Mouse (Mus musculus): ENCODE measurements around the gene Nfatc2ip. TPM values are rescaled to one million over a fixed set of nuclear protein-coding genes. Genes with fewer than 3 reads are reported as not detected.
"Not testable (repeated sequence)": the region's sequence is repeated elsewhere in the genome, so short reads cannot be mapped to it uniquely, and the experiment has no call there.

Nfatc2ip gene
- total RNA-seq, 2 experiments from 2014 or later, result 7.5 to 10.1 TPM

DNA sequence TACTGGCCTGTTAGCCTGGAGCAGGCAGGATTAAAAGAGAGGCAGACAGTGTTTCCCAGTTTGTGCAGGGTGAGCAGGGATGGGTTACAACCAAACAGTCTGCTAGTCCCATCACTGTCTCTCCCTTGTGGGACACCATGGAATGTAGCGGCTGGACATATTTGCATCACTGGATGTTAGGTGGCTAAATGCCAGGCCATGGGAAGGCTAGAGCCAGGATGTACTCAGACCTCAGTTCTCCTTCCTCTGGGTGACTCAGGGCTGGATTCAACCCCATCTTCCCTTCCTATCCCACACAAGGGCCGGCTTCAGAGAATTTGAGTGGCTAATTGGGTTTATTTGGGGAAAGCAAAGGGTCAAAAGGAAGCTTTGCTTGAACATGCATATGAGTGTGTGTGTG lies 12.1 kb upstream of the Nfatc2ip start:
- no peak for DNase-seq

DNA sequence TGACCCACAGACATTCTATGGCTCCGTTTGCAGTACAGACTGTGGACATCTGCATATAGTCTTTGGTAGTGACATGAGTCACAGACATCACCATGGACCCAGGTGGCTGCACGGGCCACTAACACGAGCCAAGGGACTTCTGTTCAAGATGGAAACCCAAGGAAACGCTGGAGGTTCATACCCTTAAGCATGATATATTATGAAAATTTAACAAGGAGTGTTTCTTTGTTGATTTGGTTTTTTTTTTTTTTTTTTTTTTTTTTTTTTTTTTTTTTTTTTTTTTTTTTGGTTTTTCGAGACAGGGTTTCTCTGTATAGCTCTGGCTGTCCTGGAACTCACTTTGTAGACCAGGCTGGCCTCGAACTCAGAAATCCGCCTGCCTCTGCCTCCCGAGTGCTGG lies 6.0 kb upstream of the Nfatc2ip start:
- not testable (repeated sequence) for DNase-seq

DNA sequence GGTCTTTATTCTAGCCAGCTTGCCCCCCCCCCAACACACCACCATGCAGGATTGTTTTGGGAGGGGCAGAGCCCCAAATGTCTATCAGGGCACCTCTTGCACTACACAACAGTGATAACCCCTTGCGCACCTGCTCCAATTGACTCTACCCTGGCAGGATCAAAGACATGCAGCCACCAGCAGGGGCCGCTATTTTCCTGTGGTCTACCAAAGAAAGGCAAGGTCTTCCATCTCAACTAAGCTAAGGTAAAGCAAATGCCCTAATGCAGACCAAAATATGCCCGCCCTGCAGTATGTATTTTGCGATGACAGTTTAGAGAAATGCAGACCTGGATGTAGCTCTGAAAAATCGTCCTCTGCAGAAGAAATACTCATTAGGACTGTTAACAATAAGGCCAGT lies 3.0 kb upstream of the Nfatc2ip start:
- DNase-seq, result peak; percentile 89

DNA sequence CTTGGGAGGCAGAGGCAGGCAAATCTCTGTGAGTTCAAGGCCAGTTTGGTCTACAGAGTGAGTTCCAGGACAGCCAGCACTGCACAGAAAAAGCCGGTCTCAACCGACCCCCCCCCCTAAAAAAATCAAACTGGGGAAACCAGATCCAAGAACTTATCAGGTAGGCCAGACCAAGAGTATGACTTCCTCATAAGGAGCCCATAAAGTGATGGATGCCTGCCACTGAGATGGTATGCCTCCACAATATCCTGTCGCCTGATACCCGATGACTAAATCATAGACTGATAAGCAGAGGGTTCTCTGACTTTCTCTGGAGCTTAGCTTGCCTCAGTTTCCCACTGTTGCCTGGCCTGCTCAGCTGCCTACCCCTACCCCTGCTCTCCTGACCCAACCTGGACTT lies 1.3 kb upstream of the Nfatc2ip start:
- no peak for DNase-seq

DNA sequence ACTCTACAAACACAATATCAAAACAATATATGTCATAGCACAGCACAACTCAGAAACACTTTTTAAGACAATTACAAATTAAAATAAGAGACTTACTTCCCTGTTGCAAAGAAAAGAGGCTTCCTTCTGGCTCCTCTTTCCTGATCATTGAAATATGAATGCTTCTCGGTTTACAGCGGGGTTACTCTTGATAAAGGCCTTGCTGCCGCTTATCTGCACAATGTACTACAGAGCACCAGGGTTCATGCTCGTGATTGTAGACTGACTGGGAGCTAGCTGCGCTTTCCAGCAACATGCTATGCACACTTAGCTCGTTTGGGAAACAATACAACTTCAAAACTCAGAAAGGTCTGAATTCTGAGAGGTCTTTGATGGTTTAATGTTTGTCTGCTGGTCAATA lies 684 bp upstream of the Nfatc2ip start:
- DNase-seq, result no peak

DNA sequence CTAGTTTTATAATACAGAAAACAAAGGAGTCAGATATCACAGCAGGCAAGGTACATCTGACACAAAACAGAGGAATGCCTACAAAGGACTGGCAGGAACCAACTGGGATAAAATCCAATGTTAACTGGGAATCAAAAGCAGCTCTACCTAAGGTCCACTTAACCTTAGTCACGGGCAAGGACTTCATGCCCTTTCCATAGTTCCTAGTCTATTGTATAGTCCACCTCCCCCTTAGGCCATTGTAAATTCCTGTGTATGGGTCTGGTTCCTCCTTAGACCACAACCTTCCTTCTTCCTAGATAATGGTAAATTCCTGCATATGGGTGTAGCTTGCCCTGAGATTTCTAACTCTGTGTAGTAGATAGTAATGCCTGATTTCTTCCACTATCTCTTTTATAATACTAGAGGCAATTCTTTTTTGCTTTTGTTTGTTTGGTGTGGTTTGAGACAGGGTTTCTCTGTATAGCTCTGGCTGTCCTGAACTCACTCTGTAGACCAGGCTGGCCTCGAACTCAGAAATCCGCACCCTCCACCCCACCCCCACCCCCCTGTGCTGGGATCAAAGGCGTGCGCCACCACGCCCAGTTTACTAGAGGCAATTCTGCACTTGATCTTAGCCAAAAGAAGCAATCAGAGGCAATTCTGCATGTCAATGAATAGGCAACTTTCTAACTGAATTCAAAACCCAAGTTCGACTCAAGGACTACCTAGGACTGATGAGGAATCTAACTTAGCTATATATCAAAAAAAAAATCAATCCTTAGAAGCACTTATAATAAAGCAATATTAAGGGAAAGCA lies 4.3 kb downstream of the Nfatc2ip start:
- DNase-seq, result not testable (repeated sequence)

DNA sequence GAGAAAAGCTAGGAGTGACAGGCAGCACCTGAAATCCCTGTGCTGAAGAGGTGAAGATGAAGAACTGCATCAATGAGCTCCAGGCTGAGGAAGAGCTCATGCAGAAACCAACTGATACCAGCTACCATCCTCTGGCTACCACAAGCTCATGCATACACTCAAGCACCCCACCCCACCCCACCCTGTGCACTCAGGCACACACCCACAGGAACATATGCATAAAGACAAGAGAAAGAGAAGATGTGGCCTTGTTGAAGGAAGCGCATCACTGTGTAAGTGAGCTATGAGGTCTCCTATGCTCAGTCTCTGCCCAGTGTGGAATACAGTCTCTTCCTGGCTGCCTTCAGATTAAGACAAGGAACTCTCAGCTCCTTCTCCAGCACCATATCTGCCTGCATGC lies 8.4 kb downstream of the Nfatc2ip start:
- DNase-seq, result no peak

DNA sequence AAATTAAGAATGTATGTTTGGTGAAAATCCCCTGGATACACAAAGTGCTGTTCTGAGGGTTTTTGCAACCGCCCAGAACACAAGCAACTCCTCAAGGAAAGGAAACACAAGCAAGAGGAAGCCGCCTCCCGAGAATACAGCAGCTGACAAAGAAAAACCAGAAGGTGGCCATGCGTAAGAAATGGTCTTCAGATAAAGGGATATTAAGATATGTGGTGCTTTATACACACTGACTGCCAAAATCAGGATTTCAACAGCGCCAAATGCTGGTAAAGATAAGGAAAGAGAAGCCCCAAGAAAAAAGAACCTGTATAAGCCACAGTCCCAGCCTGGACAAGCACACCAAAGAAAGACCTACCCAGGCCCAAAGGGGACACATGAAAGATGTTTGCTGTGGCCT lies 13.0 kb downstream of the Nfatc2ip start:
- DNase-seq, result no peak

DNA sequence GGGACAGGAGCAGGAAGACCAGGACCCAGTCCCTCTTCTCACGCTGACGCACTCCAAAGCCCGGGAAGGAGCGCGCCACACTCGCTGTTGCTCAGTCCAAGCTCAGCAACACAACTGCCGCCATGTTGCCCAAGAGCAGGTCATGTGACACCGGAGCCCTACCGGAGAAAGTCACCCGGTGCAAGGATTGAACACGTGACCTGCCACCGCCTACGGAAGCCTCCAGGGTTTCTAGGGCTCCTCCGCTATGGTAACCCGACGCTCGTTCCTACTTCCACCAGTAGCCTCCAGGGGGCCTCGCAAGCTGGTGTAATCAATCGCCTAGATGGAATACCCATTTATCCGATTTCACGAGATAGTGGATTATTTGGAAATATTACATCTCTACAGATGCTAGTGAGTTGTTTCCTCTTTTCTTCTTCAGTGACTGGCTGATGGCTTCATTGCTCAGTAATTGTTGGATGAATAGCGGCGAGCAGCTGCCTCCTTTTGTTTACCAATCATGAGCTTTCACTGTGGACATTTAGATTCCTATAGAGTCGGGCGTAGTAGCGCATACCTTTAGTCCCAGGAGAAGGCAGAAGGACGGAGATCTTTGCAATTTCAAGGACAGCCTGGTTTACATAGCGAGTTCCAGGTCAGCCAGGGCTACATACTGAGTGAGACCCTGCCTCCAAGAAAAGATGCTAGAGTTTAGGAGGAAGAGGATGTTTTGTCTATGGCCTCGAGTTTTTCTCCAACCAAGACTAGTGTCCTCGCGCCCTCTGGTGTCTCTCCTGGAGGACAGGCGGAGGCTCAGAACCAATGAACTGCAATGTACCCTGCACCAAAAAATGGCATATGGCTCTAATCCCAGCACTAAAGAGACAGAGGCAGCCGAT lies 19.0 kb downstream of the Nfatc2ip start, which contains the start of gene Spns1:
Spns1 (minus strand) TSS at position 173 of the 881 bp plus-strand sequence.
- DNase-seq, result peak; percentile 93

DNA sequence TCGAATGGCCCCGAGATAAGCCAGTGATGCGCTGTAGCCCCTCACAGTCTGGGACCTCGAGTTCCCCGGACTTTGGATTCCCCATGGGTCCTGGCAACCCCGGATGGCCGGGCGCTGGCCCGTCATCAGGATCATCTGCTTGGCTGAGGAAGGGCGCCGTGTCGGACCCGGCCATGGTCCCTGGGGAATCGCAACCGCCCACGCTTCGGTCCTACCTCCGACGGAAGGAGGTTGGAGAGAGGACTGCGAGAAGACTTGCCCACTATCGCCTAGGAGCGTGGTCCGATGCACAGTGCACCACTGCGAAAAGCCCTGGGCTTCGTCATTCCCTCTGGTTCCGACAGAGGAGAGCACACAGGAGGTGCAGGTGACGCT lies 19.6 kb downstream of the Nfatc2ip start:
- peak; percentile 31 for DNase-seq

DNA sequence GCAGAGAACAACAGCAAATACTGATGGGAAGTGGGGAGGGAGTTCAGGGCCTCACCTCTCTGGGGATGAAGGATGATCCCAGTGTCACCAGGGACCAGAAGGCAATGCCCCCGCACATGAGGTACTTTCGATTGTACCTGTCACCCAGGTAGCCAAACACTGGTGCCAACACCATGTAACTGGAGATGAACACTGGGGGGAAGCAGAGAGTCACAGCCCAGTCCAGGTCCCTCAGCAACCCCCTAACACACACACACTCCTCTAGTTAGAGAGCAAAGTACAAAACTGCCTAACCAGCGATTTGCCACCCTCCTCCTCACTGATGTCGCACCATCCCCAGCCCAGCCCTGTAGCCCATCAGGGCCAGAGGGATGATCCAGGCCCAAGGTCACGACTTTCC lies 21.5 kb downstream of the Nfatc2ip start:
- DNase-seq, result no peak

DNA sequence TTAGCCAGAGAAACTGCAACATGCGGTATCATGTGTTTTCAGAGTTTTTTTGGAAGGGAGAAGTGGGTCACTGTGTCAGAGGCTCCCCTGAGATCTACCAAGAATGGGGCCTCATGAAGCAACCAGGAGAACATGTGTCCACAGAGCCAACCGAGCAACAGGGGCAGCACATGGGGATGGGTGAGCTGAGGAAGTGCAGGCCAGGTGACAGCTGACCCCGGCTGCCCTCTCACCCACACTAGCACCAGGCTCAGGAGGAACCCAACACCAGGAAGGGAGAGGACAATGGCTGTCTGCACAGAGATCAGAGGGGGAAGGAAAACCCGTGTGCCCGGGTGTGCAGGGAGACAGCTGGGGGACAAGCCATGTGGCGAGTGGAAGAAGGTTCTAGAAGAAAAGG lies 22.0 kb downstream of the Nfatc2ip start:
- DNase-seq, result no peak

DNA sequence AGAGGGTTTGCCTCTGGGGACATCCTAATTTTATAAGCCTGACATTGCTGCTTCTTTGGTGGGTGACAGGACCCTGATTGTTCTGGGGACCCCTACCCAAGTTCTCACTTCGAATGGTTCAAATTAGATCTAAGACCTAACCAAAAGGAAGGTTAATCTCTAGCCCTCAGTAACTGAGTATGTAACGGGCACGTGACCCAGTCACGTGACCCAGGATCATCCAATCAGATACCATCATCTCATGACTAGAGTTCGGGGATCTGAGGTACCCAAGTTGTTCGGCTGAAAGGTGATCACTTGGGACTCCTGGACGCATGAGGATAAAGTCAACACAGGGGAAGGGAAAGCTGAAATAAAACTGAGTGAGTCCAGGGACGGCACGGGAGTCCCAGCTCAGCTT lies 23.5 kb downstream of the Nfatc2ip start:
- no peak for DNase-seq

DNA sequence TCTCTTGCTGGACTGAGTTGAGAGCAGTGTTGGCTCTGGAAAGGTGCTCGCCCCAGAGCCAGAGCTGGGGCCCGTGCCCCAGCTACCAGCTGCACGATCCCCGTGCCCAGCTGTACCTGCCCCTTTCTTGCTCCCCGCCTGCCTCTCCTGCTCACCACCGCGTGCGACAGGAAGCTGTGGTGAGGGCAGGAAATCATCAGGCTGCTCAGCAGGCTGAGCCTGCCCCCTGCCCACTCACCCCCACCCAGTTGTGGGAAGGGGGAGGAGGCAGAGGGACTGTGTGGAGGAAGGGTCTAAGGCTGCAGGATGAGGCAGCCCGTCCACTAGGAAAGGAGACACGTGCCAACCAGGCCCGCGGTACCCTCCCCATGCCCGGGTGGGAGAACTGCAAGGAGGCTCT lies 27.1 kb downstream of the Nfatc2ip start, which contains the start of gene Lat:
Lat (minus strand) TSS at position 178 of the 400 bp plus-strand sequence.
- DNase-seq, result no peak

DNA sequence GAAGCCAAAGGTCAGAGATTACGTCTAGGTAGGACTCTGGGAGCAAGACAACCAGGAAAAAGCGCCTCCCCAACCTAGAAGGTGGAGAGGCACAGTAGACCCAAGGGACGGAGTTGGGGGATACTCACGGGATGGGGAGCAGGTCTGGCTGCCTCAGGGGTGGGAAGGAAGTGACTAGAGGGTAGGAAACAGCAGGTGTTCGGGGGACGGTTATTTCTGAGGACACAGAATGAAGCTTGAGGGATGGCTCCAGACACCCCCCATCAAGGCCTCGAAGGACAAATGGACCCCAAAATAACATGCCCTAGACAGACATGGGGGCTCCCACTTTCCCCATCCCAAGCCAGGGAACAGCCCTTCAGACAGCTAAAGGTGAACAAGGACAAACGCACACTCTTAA lies 28.2 kb downstream of the Nfatc2ip start:
- DNase-seq, result no peak

DNA sequence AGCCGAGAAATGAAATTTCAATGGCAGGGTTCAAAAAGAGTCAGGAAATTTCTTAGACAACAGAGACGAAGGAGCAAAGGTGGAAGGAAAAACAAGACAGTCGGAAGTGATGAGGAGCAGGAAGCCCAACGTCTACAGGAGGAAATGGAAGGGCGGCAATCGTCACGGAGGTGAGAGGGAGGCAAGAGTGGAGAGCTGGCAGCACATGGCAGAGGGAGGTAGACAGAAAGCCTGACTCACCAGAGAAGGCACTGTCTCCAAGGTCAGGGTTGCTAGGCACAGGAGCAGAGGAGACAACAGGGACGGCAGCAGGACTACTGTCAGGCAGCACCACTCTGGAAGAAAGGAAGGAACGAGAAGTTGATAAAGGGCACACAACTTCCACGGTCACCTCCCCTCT lies 28.9 kb downstream of the Nfatc2ip start:
- DNase-seq, result no peak

DNA sequence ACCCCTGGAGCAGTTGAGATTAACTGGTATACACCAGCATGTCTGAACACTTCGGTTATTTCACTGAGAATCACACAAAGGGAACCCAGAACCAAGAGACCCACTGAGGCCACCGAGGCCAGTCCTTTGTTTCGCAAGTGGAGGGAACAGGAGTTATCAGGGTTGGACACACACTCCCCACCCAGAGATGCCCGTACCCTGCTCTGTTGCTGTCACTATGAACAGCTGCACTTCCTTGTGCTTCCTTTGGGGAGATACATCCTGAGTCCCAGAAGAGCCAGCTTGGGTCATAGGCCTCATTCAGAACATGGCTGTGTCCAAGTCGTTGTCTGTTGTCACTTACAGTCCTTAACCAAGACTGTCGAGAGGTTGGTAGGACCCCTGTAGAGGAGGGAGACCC lies 33.5 kb downstream of the Nfatc2ip start:
- DNase-seq, result no peak

DNA sequence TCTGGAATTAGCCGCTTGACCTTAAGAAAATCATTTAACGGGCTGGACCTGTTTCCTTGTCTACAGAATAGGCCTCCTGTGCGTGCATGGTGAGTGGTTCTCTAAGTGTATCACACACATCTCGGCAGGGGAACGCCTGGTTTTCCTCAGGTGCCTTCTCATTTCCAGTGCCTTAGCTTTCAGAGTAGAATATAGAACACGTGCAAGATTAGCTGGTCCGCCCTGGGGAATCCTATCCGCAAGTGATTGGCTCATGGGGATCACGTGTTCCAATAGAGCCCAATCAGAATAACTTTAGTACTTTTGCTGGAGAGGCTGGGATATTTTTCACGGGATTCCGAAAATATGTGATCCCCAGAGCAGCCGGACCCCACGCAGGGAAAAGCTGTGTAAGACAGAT lies 37.5 kb downstream of the Nfatc2ip start:
- DNase-seq, result peak; percentile 19

DNA sequence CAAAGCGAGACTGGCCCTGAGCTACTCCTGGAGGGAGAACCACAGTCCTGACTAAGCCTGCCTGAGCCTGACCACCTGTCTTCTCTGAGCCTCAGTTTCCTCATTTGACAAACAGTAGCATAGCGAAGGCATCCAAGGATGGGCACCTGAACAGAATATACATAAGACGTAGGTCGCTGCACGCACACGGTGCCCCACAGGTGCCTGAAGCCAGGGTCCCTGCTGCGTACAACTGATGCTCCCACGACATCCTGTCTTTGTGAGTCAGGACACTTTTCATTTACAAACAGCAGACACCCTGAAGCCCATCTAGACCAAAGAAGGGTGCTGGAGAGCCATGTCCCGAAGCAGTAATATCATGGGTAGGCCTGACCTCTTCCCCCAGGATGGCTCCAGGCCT lies 38.1 kb downstream of the Nfatc2ip start:
- DNase-seq, result no peak

DNA sequence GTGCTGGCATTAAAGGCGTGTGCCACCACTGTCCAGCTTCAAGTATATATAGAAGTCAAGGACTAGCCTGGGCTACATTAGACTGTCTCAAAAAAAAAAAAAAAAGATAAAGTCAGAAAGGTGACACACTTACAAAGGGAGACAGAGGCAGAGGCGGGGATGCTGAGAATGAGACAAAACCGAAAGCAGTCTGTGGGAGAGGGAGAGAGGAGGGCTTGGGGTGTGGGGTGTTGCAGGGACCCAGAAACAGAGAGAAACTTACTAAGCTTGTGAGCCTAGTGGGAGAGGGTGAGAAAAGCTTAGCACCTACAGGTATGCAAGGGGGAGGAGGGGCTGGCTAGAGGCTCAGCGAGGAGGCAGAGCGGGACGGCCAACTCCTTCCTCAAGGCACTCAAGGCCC lies 38.7 kb downstream of the Nfatc2ip start:
- no peak for DNase-seq

DNA sequence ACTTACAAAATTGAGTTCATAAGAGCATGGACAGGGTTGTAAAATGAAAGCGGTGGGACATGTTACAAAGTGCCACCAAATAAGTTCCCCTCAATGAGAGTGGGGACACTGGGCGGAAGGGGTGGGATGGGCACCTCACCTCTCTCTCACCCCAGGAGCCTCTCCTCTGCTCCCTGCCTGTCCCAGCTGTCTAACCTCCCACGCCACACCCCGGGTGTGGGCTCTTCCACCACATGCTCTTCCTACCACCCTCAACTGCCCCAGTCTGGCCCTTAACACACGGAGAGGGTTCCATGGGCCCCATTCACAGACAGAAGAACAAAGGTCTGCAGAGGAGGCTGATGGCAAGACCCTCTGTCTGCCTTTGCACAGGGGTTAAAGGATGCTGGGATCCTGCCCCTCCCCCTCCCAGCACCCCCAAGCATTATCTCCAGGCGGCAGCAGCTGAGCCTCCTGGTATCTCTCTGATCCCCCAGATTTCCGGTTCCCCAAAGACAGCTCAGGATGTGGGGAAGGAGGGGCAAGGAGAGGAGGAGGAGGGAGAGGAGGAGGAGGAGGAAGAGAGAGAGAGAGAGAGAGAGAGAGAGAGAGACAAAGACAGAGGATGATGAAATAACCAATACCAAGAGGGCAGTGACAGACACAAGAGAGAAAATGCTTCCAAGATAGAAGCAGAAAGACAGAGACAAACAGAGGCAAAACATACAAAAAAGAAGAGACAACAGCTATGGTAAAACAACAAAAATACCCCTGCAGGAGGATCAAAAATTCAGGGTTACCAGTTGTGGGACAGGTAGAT lies 39.5 kb downstream of the Nfatc2ip start:
- DNase-seq, result no peak

DNA sequence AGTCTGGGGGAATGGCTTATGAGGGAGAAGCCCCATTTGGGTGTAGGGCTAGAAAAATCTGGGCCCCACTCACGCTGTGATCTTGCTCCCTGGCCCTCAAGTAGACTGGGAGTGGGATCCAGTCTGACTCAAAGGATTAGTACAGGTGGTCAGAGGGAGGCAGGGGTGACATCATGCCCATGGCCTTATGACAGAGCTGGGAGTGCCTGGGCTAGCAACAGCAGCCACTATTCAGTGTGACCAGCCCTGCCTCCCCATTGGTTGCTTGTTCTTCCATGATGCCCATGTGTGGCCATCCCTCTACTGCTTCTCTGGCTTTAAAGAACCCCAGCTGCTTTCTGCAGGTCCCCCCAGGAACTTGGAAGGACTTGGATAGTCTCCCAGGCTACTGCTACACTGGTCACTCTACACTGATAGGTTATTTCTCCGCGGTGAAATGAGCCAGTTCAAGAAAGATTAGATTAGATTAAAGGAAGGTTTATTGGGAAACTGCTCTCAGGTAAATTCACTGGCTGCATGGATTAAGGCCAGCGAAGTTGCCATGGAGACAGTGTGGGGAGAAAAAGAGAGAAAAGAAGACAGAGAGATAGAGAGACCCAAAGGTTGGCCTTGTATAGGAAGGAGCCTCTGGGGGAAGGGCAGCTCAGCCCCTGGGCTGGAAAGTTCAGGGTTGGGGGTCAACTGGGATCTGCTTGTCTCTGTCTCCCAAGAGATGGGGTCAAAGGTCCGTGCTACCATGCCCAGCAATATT lies 40.5 kb downstream of the Nfatc2ip start:
- no peak for DNase-seq

Measured in heart, postnatal 4 days (tissue).